ENCODE assay signal across 8 mouse cellular contexts in genomic region chr9:71770991-71771767, GRCm38 (mm10). TPM values are rescaled to one million over a fixed set of nuclear protein-coding genes. Genes with fewer than 3 reads are reported as not detected.
DNase-seq lines count a peak whose midpoint lies in the region; ATAC-seq and TF ChIP-seq lines count a peak whose summit lies in the region.

TSS of gene Cgnl1 (minus strand) at chr9:71771602.

- no peak for TF ChIP-seq CTCF in spleen, adult 2 months (IDR thresholded peaks at IDR 0.05; ENCODE audit: extremely low read depth, insufficient read depth, insufficient read length, insufficient replicate concordance)

- peak within 1 kb of the TSS; percentile 85 for H3K9ac ChIP-seq in heart, embryonic 12.5 days
- H3K9ac ChIP-seq in kidney, embryonic 15.5 days = peak within 1 kb of the TSS; percentile 88
- H3K9ac ChIP-seq in lung, embryonic 16.5 days (ENCODE audit: low read length) = peak within 1 kb of the TSS; percentile 85

- 2% methylated on average over 66 of the region's 67 CpGs for WGBS in spleen, adult 2 months
- under 1% methylated on average over 67 of the region's 67 CpGs for WGBS in embryonic facial prominence, embryonic 10.5 days
- under 1% methylated on average over 51 of the region's 67 CpGs for WGBS in heart, embryonic 12.5 days
- under 1% methylated on average over 65 of the region's 67 CpGs for WGBS in kidney, embryonic 15.5 days
- WGBS in lung, embryonic 16.5 days = under 1% methylated on average over 50 of the region's 67 CpGs

- H3K27me3 ChIP-seq in spleen, adult 2 months (ENCODE audit: control insufficient read depth, insufficient read depth, low read length) = peaks cover 8% of the 10 kb centered on the region
- peaks cover 39% of the 10 kb centered on the region for H3K27me3 ChIP-seq in embryonic facial prominence, embryonic 10.5 days (replicated peaks; ENCODE audit: low read depth, poor library complexity, severe bottlenecking)
- H3K27me3 ChIP-seq in heart, embryonic 12.5 days (replicated peaks) = no peaks in the 10 kb centered on the region
- no peaks in the 10 kb centered on the region for H3K27me3 ChIP-seq in kidney, embryonic 15.5 days
- no peaks in the 10 kb centered on the region for H3K27me3 ChIP-seq in lung, embryonic 16.5 days (ENCODE audit: control insufficient read depth, insufficient read depth, low read depth, low read length)

- TF ChIP-seq POLR2A in spleen, adult 2 months (IDR thresholded peaks at IDR 0.05; ENCODE audit: low read depth, low read length) = no peak

- H3K4me1 ChIP-seq in spleen, adult 2 months (ENCODE audit: control insufficient read depth, insufficient read depth, insufficient read length) = peaks cover 4% of the 10 kb centered on the region
- H3K4me1 ChIP-seq in embryonic facial prominence, embryonic 10.5 days = peaks cover 35% of the 10 kb centered on the region
- peaks cover 50% of the 10 kb centered on the region for H3K4me1 ChIP-seq in heart, embryonic 12.5 days (replicated peaks)
- peaks cover 47% of the 10 kb centered on the region for H3K4me1 ChIP-seq in kidney, embryonic 15.5 days
- peaks cover 13% of the 10 kb centered on the region for H3K4me1 ChIP-seq in lung, embryonic 16.5 days (replicated peaks; ENCODE audit: control insufficient read depth, insufficient read depth, low read length)

- H3K27ac ChIP-seq in spleen, adult 2 months (ENCODE audit: insufficient read depth, low read length) = 0 out of 2 replicates have a peak within 1 kb of the TSS, but pooled peaks have one; percentile 29
- peak within 1 kb of the TSS; percentile 85 for H3K27ac ChIP-seq in embryonic facial prominence, embryonic 10.5 days (replicated peaks)
- peak within 1 kb of the TSS; percentile 85 for H3K27ac ChIP-seq in heart, embryonic 12.5 days (ENCODE audit: poor library complexity, severe bottlenecking)
- peak within 1 kb of the TSS; percentile 88 for H3K27ac ChIP-seq in kidney, embryonic 15.5 days
- peak within 1 kb of the TSS; percentile 89 for H3K27ac ChIP-seq in lung, embryonic 16.5 days (ENCODE audit: low read length)

- H3K9me3 ChIP-seq in embryonic facial prominence, embryonic 10.5 days = peaks cover 3% of the 10 kb centered on the region; the same call in 1 of the 2 replicates
- H3K9me3 ChIP-seq in heart, embryonic 12.5 days (replicated peaks) = no peaks in the 10 kb centered on the region; the same call in 1 of the 2 replicates
- H3K9me3 ChIP-seq in kidney, embryonic 15.5 days (replicated peaks) = no peaks in the 10 kb centered on the region
- H3K9me3 ChIP-seq in lung, embryonic 16.5 days (ENCODE audit: control insufficient read depth, low read length) = no peaks in the 10 kb centered on the region

- H3K4me3 ChIP-seq in spleen, adult 2 months (ENCODE audit: extremely low read depth, insufficient read depth, insufficient read length) = peak within 1 kb of the TSS; percentile 45
- peak within 1 kb of the TSS; percentile 75 for H3K4me3 ChIP-seq in embryonic facial prominence, embryonic 10.5 days
- H3K4me3 ChIP-seq in heart, embryonic 12.5 days = peak within 1 kb of the TSS; percentile 90
- peak within 1 kb of the TSS; percentile 82 for H3K4me3 ChIP-seq in kidney, embryonic 15.5 days (replicated peaks)
- peak within 1 kb of the TSS; percentile 73 for H3K4me3 ChIP-seq in lung, embryonic 16.5 days (ENCODE audit: low read length)

- ATAC-seq in heart, embryonic 12.5 days (ENCODE audit: insufficient number of reproducible peaks, low FRiP score) = peak; percentile 82
- peak; percentile 96 for ATAC-seq in kidney, embryonic 15.5 days (replicated peaks; ENCODE audit: low FRiP score)
- peak; percentile 96 for ATAC-seq in lung, embryonic 16.5 days (ENCODE audit: low read depth)

- peak within 1 kb of the TSS; percentile 82 for H3K4me2 ChIP-seq in heart, embryonic 12.5 days
- peak within 1 kb of the TSS; percentile 90 for H3K4me2 ChIP-seq in kidney, embryonic 15.5 days
- H3K4me2 ChIP-seq in lung, embryonic 16.5 days (ENCODE audit: low read depth, low read length) = peak within 1 kb of the TSS; percentile 81

- DNase-seq in spleen, adult 2 months (ENCODE audit: low read depth in 1 of 2, low spot score in 2 of 2) = no peak
- no peak for DNase-seq in spleen, postnatal 14 days (ENCODE audit: low spot score in 2 of 2)
- peak; percentile 83 for DNase-seq in embryonic facial prominence, embryonic 10.5 days (ENCODE audit: low spot score)
- DNase-seq in ovary, postnatal 36 days (ENCODE audit: low spot score) = peak; percentile 79
- peak; percentile 86 for DNase-seq in yolk sac, embryonic 10.5 days (ENCODE audit: low spot score)

- H3K36me3 ChIP-seq in spleen, adult 2 months (ENCODE audit: control insufficient read depth, insufficient read depth, low read length) = no peaks in the 10 kb centered on the region
- no peaks in the 10 kb centered on the region for H3K36me3 ChIP-seq in embryonic facial prominence, embryonic 10.5 days (replicated peaks)
- H3K36me3 ChIP-seq in heart, embryonic 12.5 days = peaks cover 6% of the 10 kb centered on the region
- H3K36me3 ChIP-seq in kidney, embryonic 15.5 days = no peaks in the 10 kb centered on the region; the same call in 1 of the 2 replicates
- H3K36me3 ChIP-seq in lung, embryonic 16.5 days (ENCODE audit: control insufficient read depth, insufficient read depth, low read length) = no peaks in the 10 kb centered on the region

RNA-seq across cellular contexts. Expression of gene Cgnl1, which starts in this region (rescaled TPM):
- 3.0 and 3.9 TPM in 2 replicates for polyA plus RNA-seq in spleen, adult 2 months (2012; rRNA removed)
- 10.8 and 11.1 TPM in 2 replicates for polyA plus RNA-seq in embryonic facial prominence, embryonic 10.5 days (2016; fragmentation: Nextera tagmentation; extraction: Ambion mirVana)
- 54.6 and 57.2 TPM in 2 replicates for polyA plus RNA-seq in heart, embryonic 12.5 days (2016; fragmentation: Nextera tagmentation; extraction: Ambion mirVana)
- polyA plus RNA-seq in kidney, embryonic 15.5 days (2015; fragmentation: Nextera tagmentation; extraction: Ambion mirVana) = 27.3 and 30.6 TPM in 2 replicates
- polyA plus RNA-seq in lung, embryonic 16.5 days (2015; fragmentation: Nextera tagmentation; extraction: Ambion mirVana) = 21.4 and 21.8 TPM in 2 replicates

Comparison
In these comparisons a context has a peak if more than half of its experiments do, and no peak if none do; other contexts are left out.
1. DNase-seq: peak in embryonic facial prominence, embryonic 10.5 days (single experiment), ovary, postnatal 36 days (single experiment) and yolk sac, embryonic 10.5 days (single experiment); none in spleen, adult 2 months (0 of 2) and spleen, postnatal 14 days (0 of 2).
2. H3K27ac ChIP-seq: peak in every context shown above with its lines; median percentile 89 in lung, embryonic 16.5 days; 88 in kidney, embryonic 15.5 days; 85 in embryonic facial prominence, embryonic 10.5 days; 85 in heart, embryonic 12.5 days; 29 in spleen, adult 2 months.
3. Peak in every context shown above with its lines, with median percentiles within 50 percentile points of each other: H3K4me3 ChIP-seq, ATAC-seq, H3K4me2 ChIP-seq and H3K9ac ChIP-seq.